Mouse (Mus musculus): Measurements from ENCODE around the gene Rint1.

Rint1 gene

GRCm38 (mm10) chr5:23787536-23788389, at the start of gene Rint1:
Rint1 (plus strand) TSS chr5:23787711.
- in situ Hi-C loops (cut with MboI, MseI), result loop anchor here in 1 of 2 experiments (25.0 kb wide), 1 partner anchor 2000 kb away; the partner anchor contains the start of genes Dnajc2 and Psmc2

- in situ Hi-C loops (cut with MboI, MseI), result no loop called here
These were observed 44.2 kb upstream of the Rint1 start for GRCm38 (mm10) chr5:23743261-23743660.

DNA sequence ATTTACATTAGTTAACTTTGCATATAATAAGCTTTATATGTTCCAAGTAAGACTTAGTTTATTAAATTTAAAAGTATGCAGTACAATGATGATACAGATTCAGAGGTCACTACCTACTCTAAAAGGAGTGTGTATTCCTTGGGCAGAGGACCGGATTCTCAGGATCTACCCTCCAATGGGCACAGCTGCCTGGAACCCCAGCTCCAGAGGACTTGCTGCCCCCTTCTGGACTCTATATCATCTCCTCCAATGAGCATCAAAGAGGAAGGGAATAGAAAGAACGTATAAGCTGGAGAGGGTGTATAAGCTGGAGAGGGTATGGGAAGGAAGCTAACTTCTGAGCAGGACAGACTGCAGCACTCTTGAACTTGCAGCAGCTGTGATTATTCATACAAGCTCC, 37.6 kb upstream of the Rint1 start:
- in situ Hi-C loops (cut with MboI, MseI), result no loop called here

GRCm38 (mm10) chr5:23755591-23755990, 31.9 kb upstream of the Rint1 start:
- in situ Hi-C loops (cut with MboI, MseI), result no loop called here

GRCm38 (mm10) chr5:23756368-23756767, 31.1 kb upstream of the Rint1 start:
- in situ Hi-C loops (cut with MboI, MseI), result no loop called here

GRCm38 (mm10) chr5:23758633-23759032, 28.9 kb upstream of the Rint1 start:
- in situ Hi-C loops (cut with MboI, MseI), result no loop called here

GRCm38 (mm10) chr5:23762531-23762930, 25.0 kb upstream of the Rint1 start:
- in situ Hi-C loops (cut with MboI, MseI), result no loop called here

- in situ Hi-C loops (cut with MboI, MseI), result no loop called here
These were observed 23.0 kb upstream of the Rint1 start for GRCm38 (mm10) chr5:23764557-23764956.

- in situ Hi-C loops (cut with MboI, MseI), result no loop called here
These were observed 16.4 kb upstream of the Rint1 start for GRCm38 (mm10) chr5:23771105-23771504.

DNA sequence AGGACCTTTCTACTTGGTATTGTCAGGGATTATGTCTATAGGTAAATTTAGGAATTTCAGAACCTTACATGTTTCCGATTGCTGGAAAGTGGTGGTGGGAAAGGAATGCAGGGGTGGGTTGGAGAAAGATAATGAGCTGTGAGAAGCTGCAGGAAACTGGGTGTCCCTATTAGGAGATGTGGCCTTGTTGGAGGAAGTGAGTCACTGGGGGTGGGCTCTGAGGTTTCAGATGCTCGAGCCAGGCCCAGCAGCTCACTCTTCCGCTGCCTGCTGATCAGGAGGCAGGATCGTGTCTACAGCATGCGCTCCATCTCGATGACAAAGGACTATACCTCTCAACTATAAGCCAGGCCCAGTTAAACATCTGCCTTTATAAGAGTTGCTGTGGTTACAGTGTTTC, 13.3 kb upstream of the Rint1 start:
- in situ Hi-C loops (cut with MboI, MseI), result no loop called here

- in situ Hi-C loops (cut with MboI, MseI), result loop anchor here in 1 of 2 experiments (25.0 kb wide), 1 partner anchor 1993 kb away; the partner anchor contains the start of genes Dnajc2 and Psmc2
These were observed 7.0 kb upstream of the Rint1 start for GRCm38 (mm10) chr5:23780516-23780915.

- in situ Hi-C loops (cut with MboI, MseI), result loop anchor here in 1 of 2 experiments (25.0 kb wide), 1 partner anchor 1994 kb away; the partner anchor contains the start of genes Dnajc2 and Psmc2
These were observed 6.3 kb upstream of the Rint1 start for GRCm38 (mm10) chr5:23781172-23781571.

DNA sequence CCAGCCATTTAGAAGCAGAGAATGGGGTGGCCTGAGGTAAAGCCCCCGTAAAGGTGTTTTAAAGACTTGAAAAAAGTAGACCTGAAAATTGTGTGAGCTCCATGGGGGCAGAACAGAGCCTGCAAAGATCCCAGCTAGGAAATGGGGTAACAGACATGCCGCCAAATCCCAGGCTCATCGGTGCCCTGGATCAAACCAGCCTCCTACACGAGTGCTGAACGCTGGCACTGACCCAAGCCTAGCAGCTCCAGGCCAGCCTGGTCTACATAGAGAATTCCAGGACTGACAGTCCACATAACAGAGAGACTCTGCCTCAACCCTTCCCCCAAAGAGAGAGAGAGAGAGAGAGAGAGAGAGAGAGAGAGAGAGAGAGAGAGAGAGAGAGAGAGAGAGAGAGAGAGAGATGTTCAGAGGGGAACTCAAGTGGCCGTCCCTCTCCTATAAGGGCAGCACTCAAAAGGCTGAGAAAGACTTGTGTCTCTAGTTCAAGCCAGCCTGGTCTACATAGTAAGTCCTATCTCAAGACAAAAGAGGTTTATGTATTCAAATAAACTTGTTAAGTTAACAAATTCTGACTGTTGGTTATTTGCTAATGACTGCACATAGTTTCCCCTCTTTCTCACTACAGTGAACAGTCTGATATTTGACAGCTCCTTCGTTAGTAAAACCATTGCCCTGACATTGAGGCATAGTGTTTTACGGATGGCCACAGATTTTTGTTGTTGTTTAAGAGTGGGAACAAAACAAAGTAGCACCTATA, 5.3 kb upstream of the Rint1 start:
- in situ Hi-C loops (cut with MboI, MseI), result loop anchor here in 1 of 2 experiments (25.0 kb wide), 1 partner anchor 1995 kb away; the partner anchor contains the start of genes Dnajc2 and Psmc2

DNA sequence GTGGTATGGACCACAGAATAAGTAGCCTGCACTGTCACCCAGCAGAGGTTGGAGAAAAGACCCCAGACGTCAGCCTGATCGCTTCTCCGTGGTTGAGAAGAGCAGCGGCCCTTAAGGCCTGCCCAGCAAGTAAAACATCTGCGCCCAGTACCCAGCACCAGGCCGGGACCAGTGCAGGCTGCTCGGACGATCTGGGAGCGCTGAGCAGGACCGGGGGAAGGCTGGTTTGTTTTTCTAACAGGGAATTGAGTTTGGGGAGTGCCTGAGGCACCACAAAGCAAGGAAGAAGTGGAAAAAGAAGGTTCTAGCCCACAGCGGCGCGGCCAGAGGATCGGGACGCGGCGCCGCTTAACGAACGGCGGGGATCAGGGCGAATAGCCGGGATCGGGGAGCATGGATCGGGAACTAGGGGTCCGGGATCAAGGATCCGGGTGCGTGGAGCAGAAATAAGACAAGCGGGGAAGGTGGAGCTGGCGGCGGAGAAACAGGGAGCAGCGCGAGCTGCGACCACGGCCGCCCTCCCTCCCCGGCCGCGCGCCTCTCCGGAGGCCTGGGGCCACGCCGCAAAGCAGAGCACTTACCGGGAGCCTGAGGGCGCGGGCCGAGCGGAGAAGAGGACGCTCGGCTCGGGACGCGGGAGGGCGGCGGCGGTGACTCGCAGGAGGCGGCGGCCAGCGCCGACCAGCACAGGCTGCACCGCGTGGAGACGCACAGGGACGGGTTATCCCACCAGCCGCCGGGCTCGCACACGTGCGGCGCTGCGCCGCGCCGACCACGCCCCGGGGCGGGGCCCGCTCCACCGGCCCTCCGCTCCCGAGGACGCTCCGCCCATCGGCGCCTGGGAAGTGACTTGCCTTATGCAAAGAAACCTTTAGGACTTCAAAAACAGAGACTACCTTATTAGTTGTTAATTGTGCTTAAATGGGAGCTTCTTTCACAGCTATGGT, 4.3 kb upstream of the Rint1 start, which contains the start of gene Pus7:
Pus7 (minus strand) TSS at position 781 of the 947 bp plus-strand sequence.
- in situ Hi-C loops (cut with MboI, MseI), result loop anchor here in 1 of 2 experiments (25.0 kb wide), 1 partner anchor 1996 kb away; the partner anchor contains the start of genes Dnajc2 and Psmc2

GRCm38 (mm10) chr5:23788390-23788830, 899 bp downstream of the Rint1 start:
- in situ Hi-C loops (cut with MboI, MseI), result loop anchor here in 1 of 2 experiments (25.0 kb wide), 1 partner anchor 2001 kb away; the partner anchor contains the start of genes Dnajc2 and Psmc2

- in situ Hi-C loops (cut with MboI, MseI), result loop anchor here in 1 of 2 experiments (25.0 kb wide), 1 partner anchor 2002 kb away; the partner anchor contains the start of genes Dnajc2 and Psmc2
These were observed 1.6 kb downstream of the Rint1 start for GRCm38 (mm10) chr5:23789078-23789612.

DNA sequence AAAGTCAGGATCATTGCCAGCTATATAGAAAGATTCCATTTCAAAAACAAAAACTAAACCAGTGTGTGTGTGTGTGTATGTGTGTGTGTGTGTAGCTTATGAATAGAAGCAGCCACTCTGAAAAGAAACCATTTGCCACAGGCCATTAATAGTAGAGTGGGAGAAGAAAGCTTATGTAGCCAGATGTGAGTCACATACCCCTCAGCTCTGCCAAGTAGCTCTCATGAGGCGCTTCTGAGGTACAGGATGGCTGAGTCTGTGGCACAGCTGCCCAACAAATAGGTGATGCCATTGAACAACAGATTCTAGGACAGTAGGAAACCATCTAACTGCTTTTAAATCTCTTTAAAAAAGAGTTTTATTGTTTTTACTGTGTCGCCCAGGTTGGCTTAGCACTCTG, 5.2 kb downstream of the Rint1 start:
- in situ Hi-C loops (cut with MboI, MseI), result loop anchor here in 1 of 2 experiments (25.0 kb wide), 1 partner anchor 2005 kb away; the partner anchor contains the start of genes Dnajc2 and Psmc2

- in situ Hi-C loops (cut with MboI, MseI), result no loop called here
These were observed 27.3 kb downstream of the Rint1 start for GRCm38 (mm10) chr5:23814841-23815240.

GRCm38 (mm10) chr5:23816681-23817080, 29.2 kb downstream of the Rint1 start:
- in situ Hi-C loops (cut with MboI, MseI), result no loop called here

DNA sequence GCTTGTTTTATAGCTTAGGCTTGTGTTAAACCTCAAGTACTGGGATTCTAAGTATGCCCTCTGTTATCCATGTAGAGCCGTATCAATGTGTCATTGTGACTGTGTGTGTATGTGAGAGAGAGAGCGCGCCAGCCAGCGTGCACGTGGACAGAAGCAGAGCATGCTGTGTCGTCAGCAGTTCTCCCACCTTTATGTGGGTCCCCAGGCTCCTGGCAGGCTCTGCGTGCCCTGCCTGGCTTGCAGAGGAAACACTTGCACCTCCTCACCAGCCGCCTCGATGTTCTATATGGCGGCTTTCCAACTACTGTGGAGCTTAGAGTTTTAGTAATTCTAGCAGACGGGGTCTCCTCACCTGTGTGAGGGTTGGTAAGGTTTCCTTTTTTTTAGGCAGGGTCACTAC, 34.8 kb downstream of the Rint1 start:
- in situ Hi-C loops (cut with MboI, MseI), result no loop called here

Data from T-helper 17 cell (primary cell).